Mouse (Mus musculus): ENCODE measurements around the gene Nrg3. TPM values are rescaled to one million over a fixed set of nuclear protein-coding genes. Genes with fewer than 3 reads are reported as not detected.

The Nrg3 gene
- polyA plus RNA-seq (2017; shearing (Covaris generic)) = not detected

DNA sequence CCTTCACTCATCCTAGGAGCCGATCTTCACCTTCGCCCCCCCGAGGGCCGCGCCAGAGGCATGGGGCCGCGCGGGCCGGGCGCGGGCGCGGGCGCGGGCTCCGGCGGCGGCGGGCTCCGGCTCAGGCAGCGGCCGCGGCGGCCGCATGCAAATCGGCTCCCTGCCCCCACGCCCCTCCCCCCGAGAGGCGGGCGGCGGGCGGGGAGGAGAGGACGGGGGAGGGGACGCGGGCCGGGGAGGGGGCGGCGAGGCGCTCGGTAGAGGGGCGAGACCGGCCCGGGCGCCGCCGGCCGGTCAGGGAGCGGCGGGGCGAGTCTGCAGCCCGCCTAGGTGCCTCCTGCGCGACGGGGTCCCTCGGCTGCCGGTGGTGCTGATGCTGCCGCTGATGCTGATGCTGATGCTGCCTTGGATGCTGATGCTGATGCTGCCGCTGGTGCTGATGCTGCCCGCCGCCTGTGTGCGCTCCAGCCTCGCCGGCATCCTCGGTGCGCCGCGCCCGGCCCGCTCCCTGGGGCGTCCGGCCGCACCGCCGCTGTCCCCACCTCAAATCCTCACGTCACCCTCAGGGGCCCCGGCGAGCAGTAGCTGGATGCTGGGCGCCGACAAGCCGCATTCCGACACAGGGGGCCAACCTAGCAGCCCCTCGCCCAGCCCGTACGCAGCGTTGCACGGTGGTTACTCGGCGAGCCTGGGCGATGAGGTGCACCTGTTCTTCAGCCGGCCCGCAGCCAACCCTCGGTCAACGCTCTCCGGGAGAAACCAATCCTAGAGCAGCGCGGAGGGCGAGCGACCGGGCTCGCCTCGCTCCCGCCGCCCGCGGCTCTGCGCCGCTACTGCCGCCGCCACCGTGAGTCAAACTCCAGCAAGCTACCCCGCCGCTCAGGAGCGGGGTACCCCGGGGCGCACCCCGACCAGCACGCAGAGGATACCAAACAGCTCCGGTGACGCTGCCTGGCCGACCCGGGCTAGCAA lies at the start of gene Nrg3:
TSS of gene Nrg3 (minus strand) at position 299 of the 972 bp plus-strand sequence.

